ENCODE assay signal across 14 mouse cellular contexts in genomic region chr19:7470643-7471042, GRCm38 (mm10).
"Had no signal": no experiment of that assay in that cellular context is flagged by ENCODE, and none has a peak within 500 bp of the region (broad histone marks: within the 10 kb centered on the region; RNA-seq: fewer than 3 reads in every experiment).

No protein-coding gene starts in this region.

- H3K4me1 ChIP-seq: limb, embryonic 10.5 days; neural tube, embryonic 12.5 days had no signal

- H3K9me3 ChIP-seq: limb, embryonic 10.5 days; liver, embryonic 15.5 days; megakaryocyte, embryonic 14.5 days; midbrain, embryonic 15.5 days; neural tube, embryonic 12.5 days had no signal

- H3K9ac ChIP-seq: liver, embryonic 15.5 days; midbrain, embryonic 15.5 days; neural tube, embryonic 12.5 days had no signal

- H3K4me2 ChIP-seq: liver, embryonic 11.5 days; liver, embryonic 15.5 days; midbrain, embryonic 11.5 days; midbrain, embryonic 15.5 days; neural tube, embryonic 12.5 days had no signal

- DNase-seq: lung, adult 2 months; spleen, adult 18-20 months; thymus, adult 18-20 months; thymus, postnatal 36 days had no signal

- H3K36me3 ChIP-seq: midbrain, embryonic 15.5 days had no signal

- H3K27ac ChIP-seq: limb, embryonic 10.5 days; liver, embryonic 15.5 days; macrophage; midbrain, embryonic 15.5 days; neural tube, embryonic 12.5 days had no signal

- H3K4me3 ChIP-seq: limb, embryonic 10.5 days; liver, embryonic 15.5 days; megakaryocyte, embryonic 14.5 days; midbrain, embryonic 15.5 days; neural tube, embryonic 12.5 days had no signal

- H3K27me3 ChIP-seq: liver, embryonic 15.5 days; megakaryocyte, embryonic 14.5 days; midbrain, embryonic 15.5 days; neural tube, embryonic 12.5 days had no signal

- ATAC-seq: intestine, embryonic 16.5 days; lung, postnatal 0 days; midbrain, embryonic 15.5 days had no signal
